Mouse (Mus musculus) kidney, embryonic 14.5 days (tissue): ENCODE data around the gene Rph3a. TPM values are rescaled to one million over a fixed set of nuclear protein-coding genes. Genes with fewer than 3 reads are reported as not detected.
"Not testable (repeated sequence)": the region's sequence is repeated elsewhere in the genome, so short reads cannot be mapped to it uniquely, and the experiment has no call there.

Experiments
- ATAC-seq: fragments of 200-750 bp; cut with Nextera tagmentation; 2 replicates; pipeline ENCODE4 v1.8.0; 2017; ENCODE audit warnings: moderate number of reproducible peaks, mild to moderate bottlenecking, moderate TSS enrichment, moderate library complexity; ENCODE audit not compliant: low FRiP score, low TSS enrichment
- H3K27ac ChIP-seq: fragments of 300-500 bp; sonication (generic); 2 replicates; pipeline ENCODE4 v1.5.1; 2014; ENCODE audit warnings: low read depth, mild to moderate bottlenecking, low read length, moderate library complexity, mixed read lengths
- H3K27me3 ChIP-seq: fragments of 300-500 bp; sonication (generic); 2 replicates; pipeline ENCODE4 v1.6.1; 2014; ENCODE audit warnings: mild to moderate bottlenecking, low read length; ENCODE audit not compliant: control insufficient read depth, insufficient read depth
- H3K36me3 ChIP-seq: fragments of 300-500 bp; sonication (generic); 2 replicates; pipeline ENCODE4 v1.6.1; 2014; ENCODE audit warnings: low read length, mixed read lengths; ENCODE audit not compliant: control insufficient read depth, insufficient read depth
- H3K4me1 ChIP-seq: fragments of 300-500 bp; sonication (generic); 2 replicates; pipeline ENCODE4 v1.6.1; 2014; ENCODE audit warnings: low read length, mixed read lengths; ENCODE audit not compliant: control insufficient read depth, insufficient read depth
- H3K4me2 ChIP-seq: fragments of 300-500 bp; sonication (generic); replicated peaks from 2 replicates; pipeline ENCODE4 v1.6.1; 2014; ENCODE audit warnings: low read depth, mild to moderate bottlenecking, low read length
- H3K4me3 ChIP-seq: fragments of 300-500 bp; sonication (generic); 2 replicates; pipeline ENCODE4 v1.5.1; 2014; ENCODE audit warnings: mild to moderate bottlenecking, low read length
- H3K9ac ChIP-seq: fragments of 300-500 bp; sonication (generic); 2 replicates; pipeline ENCODE4 v1.6.1; 2014; ENCODE audit warnings: low read depth, mild to moderate bottlenecking, low read length, moderate library complexity
- H3K9me3 ChIP-seq: fragments of 300-500 bp; sonication (generic); 2 replicates; pipeline ENCODE4 v1.6.1; 2016; ENCODE audit warnings: low read length; ENCODE audit not compliant: control insufficient read depth
- WGBS: fragments of 180-500 bp; shearing (Covaris S2); extraction: QIAGEN DNeasy Blood & Tissue Kit; methylation state at CpG from one replicate; pipeline ENCODE4 v1.1.7; 2014; 5-methylcytosine and 5-hydroxymethylcytosine counted together
- polyA plus RNA-seq: library from polyadenylated mRNA; unstranded; fragments of >200 nt; fragmentation: Nextera tagmentation; extraction: Ambion mirVana; gene quantifications from 2 replicates; pipeline ENCODE4 v1.2.1, GENCODE M21; 2014

The Rph3a gene
- polyA plus RNA-seq, 1 experiment from 2014 or later: not detected

DNA sequence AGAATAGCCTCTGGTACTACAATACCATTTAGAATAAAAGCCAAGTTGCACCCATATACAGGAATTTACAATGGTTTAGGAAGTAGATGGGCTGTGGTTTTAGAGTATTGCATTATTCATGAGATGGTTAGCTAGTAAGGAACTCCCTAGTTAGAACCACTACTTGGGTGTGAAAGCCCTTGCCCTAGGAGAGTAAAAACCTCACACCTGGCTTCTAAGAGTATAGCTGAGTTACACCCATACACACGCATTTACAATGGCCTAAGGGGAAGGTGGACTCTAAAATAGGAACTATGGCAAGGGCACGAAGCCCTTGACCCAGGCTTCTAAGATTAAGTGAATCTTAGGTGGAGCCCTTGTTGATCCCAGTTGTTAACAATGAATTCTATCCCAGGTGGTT lies 115.2 kb downstream of the Rph3a start:
- H3K27me3 ChIP-seq, ATAC-seq, H3K4me1 ChIP-seq, H3K9me3 ChIP-seq, H3K27ac ChIP-seq, H3K36me3 ChIP-seq, H3K9ac ChIP-seq, H3K4me3 ChIP-seq, H3K4me2 ChIP-seq: not testable (repeated sequence)
- 80% methylated on average over 2 of the region's 2 CpGs for WGBS

DNA sequence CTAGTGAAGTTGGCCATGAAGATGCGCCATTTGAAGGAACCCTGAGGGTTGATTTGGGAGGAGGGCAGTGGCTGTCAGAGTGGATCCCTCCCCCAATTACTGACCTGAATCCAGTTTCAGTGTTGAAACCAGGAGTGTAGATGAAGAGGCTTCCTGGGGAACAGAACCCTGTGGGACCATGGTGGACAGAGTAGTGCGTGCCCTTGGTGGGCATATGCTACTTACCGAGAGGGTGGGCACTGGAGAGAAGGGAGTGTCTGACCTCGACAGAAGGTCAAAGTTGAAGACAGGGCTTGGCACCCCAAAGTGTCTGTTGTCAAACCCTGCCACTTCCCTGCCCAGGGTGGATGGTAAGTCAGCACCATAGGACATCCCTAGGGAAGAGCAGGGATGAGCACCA lies 116.0 kb downstream of the Rph3a start:
- not testable (repeated sequence) for H3K4me3 ChIP-seq, H3K9ac ChIP-seq, H3K9me3 ChIP-seq, H3K27ac ChIP-seq, H3K4me1 ChIP-seq, H3K36me3 ChIP-seq, ATAC-seq, H3K4me2 ChIP-seq, H3K27me3 ChIP-seq
- WGBS: 94% methylated on average over 4 of the region's 4 CpGs

DNA sequence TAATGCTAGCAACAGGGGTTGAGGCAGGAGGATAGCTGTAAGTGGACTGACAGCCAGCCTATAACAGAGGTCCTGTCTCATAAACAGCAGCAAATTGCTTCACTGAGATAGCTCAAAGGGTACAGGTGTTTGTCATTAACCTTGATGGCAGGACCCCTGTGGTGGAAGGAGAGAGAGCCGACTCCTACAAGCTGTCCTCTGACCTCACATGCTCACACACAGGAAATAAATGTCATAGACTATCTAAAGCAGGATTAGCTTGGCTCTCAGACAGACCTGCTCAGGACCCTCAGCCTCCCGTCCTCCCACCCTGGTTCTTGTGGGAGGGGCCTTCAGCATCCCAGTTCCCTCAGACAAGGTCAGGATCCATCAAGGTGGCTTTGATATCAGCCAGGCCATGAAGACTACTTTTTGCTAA lies 117.6 kb downstream of the Rph3a start:
- no peak overlapping the region for H3K4me2 ChIP-seq
- H3K27ac ChIP-seq: no peak overlapping the region
- WGBS: 73% methylated on average over 2 of the region's 2 CpGs
- H3K9ac ChIP-seq: no peak overlapping the region
- no peaks in the 10 kb centered on the region for H3K4me1 ChIP-seq
- no peak overlapping the region for H3K4me3 ChIP-seq
- no peaks in the 10 kb centered on the region for H3K27me3 ChIP-seq
- no peaks in the 10 kb centered on the region for H3K36me3 ChIP-seq
- ATAC-seq: no peak
- H3K9me3 ChIP-seq: no peaks in the 10 kb centered on the region

DNA sequence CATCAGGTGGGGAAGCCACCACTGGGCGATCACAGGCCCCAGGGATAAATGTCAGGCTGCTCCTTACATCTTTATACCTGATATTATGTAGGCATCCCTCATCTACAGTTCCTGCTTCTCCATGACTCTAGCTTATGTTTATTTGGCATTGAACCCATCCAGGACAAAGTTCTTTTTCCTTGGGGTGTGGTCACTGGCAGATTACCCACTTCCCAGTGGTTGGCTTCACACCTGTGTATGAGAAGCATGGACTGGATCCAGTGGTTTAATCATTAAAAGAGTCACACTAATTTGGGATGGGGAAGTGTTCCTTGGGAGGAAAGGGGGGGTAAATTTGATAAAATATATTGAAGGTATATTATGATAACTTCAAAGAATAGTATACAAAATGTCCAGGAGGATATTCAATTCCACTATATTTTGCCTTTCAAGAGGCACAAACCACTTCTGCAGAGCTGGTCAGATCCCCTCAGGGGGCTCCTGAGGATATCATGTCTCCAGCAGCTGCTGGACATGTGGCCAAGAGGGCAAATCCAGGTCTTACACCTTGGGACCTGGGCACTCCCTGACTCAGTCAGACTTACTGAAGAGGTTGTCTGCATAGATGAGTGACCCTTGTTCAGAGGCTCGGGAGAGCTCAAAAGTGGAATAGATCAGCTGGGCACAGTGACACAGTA lies 118.2 kb downstream of the Rph3a start:
- not testable (repeated sequence) for H3K27ac ChIP-seq, H3K4me1 ChIP-seq, H3K9ac ChIP-seq, H3K36me3 ChIP-seq, H3K27me3 ChIP-seq, H3K9me3 ChIP-seq, H3K4me2 ChIP-seq, H3K4me3 ChIP-seq, ATAC-seq
- 81% methylated on average over 2 of the region's 2 CpGs for WGBS

- no peaks in the 10 kb centered on the region for H3K4me1 ChIP-seq
- no peak overlapping the region for H3K4me2 ChIP-seq
- WGBS: 59% methylated on average over 3 of the region's 3 CpGs
- H3K27ac ChIP-seq: no peak overlapping the region
- no peak for ATAC-seq
- no peaks in the 10 kb centered on the region for H3K36me3 ChIP-seq
- H3K27me3 ChIP-seq: no peaks in the 10 kb centered on the region
- H3K9me3 ChIP-seq: no peaks in the 10 kb centered on the region
- no peak overlapping the region for H3K4me3 ChIP-seq
- H3K9ac ChIP-seq: no peak overlapping the region
Observed at GRCm38 (mm10) chr5:120890991-120891390, 118.9 kb downstream of the Rph3a start.

Other genes starting within 250 kb of the Rph3a start
- gene Oas3, start 232.4 kb downstream of the Rph3a start, polyA plus RNA-seq: not detected in 2 replicates
- gene Oas1e, start 214.6 kb downstream of the Rph3a start, polyA plus RNA-seq: not detected in 2 replicates
- gene Oas1c, start 197.6 kb downstream of the Rph3a start, polyA plus RNA-seq: 0.30 and 0.63 TPM in 2 replicates
- not detected in 2 replicates for gene Oas1f, start 162.7 kb downstream of the Rph3a start, polyA plus RNA-seq
- not detected in 2 replicates for gene Oas1h, start 148.7 kb downstream of the Rph3a start, polyA plus RNA-seq
- 0.10 and 0.45 TPM in 2 replicates for gene Oas1g, start 122.5 kb downstream of the Rph3a start, polyA plus RNA-seq
- gene Oas1a, start 102.6 kb downstream of the Rph3a start, polyA plus RNA-seq: 1.8 and 2.2 TPM in 2 replicates
- gene Oas1d, start 95.6 kb downstream of the Rph3a start, polyA plus RNA-seq: not detected in 2 replicates
- 21.2 and 26.5 TPM in 2 replicates for gene Ptpn11, start 181.3 kb upstream of the Rph3a start, polyA plus RNA-seq
- gene Rpl6, start 194.4 kb upstream of the Rph3a start, polyA plus RNA-seq: 738 and 891 TPM in 2 replicates
- 6.2 and 8.0 TPM in 2 replicates for gene Hectd4, start 210.1 kb upstream of the Rph3a start, polyA plus RNA-seq